Mouse (Mus musculus): ENCODE results near the gene Flna.

Gene Flna

GRCm38 (mm10) chrX:74249615-74250014 is at the start of gene Flna:
Flna (minus strand) TSS chrX:74249820.
- DNase-seq, result peak; percentile 79

- no peak for DNase-seq
Measured at GRCm38 (mm10) chrX:74298348-74298747, 48.7 kb upstream of the Flna start.

GRCm38 (mm10) chrX:74296538-74297448 is 47.2 kb upstream of the Flna start, which contains the start of gene Atp6ap1:
Atp6ap1 (plus strand) TSS chrX:74297097.
- peak; percentile 96 for DNase-seq

GRCm38 (mm10) chrX:74293431-74293830 is 43.8 kb upstream of the Flna start:
- no peak for DNase-seq

- DNase-seq, result no peak
Measured at GRCm38 (mm10) chrX:74283092-74283437, 33.4 kb upstream of the Flna start.

- peak; percentile 92 for DNase-seq
Measured at GRCm38 (mm10) chrX:74282395-74283091, 32.9 kb upstream of the Flna start.

GRCm38 (mm10) chrX:74281732-74282394 is 32.2 kb upstream of the Flna start, which contains the start of the genes Taz and Dnase1l1:
Taz (plus strand) TSS chrX:74281912.
Dnase1l1 (minus strand) TSS chrX:74282337.
- peak; percentile 62 for DNase-seq

GRCm38 (mm10) chrX:74281041-74281731 is 31.6 kb upstream of the Flna start:
- DNase-seq, result no peak

- no peak for DNase-seq
Measured at GRCm38 (mm10) chrX:74277916-74278315, 28.3 kb upstream of the Flna start.

- DNase-seq, result no peak
Measured at GRCm38 (mm10) chrX:74273422-74274322, 24.1 kb upstream of the Flna start.

- DNase-seq, result peak; percentile 42
Measured at GRCm38 (mm10) chrX:74270902-74271551, 21.4 kb upstream of the Flna start.

- DNase-seq, result peak; percentile 98
Measured at GRCm38 (mm10) chrX:74270062-74270901, 20.7 kb upstream of the Flna start, which contains the start of gene Rpl10. Rpl10 (plus strand) TSS chrX:74270812.

GRCm38 (mm10) chrX:74269736-74270061 is 20.1 kb upstream of the Flna start:
- DNase-seq, result no peak

GRCm38 (mm10) chrX:74257746-74258145 is 8.1 kb upstream of the Flna start:
- no peak for DNase-seq

- DNase-seq, result no peak
Measured at GRCm38 (mm10) chrX:74254888-74255565, 5.4 kb upstream of the Flna start.

- peak; percentile 96 for DNase-seq
Measured at GRCm38 (mm10) chrX:74254153-74254887, 4.7 kb upstream of the Flna start, which contains the start of gene Emd. Emd (plus strand) TSS chrX:74254687.

GRCm38 (mm10) chrX:74248651-74249050 is 969 bp downstream of the Flna start:
- DNase-seq, result peak; percentile 76

- no peak for DNase-seq
Measured at GRCm38 (mm10) chrX:74246693-74247092, 2.9 kb downstream of the Flna start.
